Mouse (Mus musculus) cerebellum, adult 2 months (tissue): ENCODE measurements at regions not wholly inside any gene's neighbourhood (a gene's known extent, or its start where the extent isn't known, plus 50 kb on each side); places are given as distances from the start of the nearest gene placed in this dataset.

ENCODE experiments used
- CTCF ChIP-seq: fragments of 200-500 bp; IDR thresholded peaks from 2 replicates; pipeline ENCODE4 v1.5.1; 2011; ENCODE audit warnings: low read depth, mild to moderate bottlenecking, control low read depth, low read length, moderate library complexity, borderline replicate concordance; ENCODE audit not compliant: insufficient read depth
- POLR2A ChIP-seq: fragments of 200-500 bp; IDR thresholded peaks from 2 replicates; pipeline ENCODE4 v1.6.1; 2011; ENCODE audit warnings: low read length, control low read depth, borderline replicate concordance; ENCODE audit not compliant: insufficient read depth

GRCm38 (mm10) chr13:100943206-100943848 lies 110.1 kb upstream of the Slc30a5 start:
- TF ChIP-seq POLR2A (no peak), CTCF (no peak)
